Mouse (Mus musculus): Measurements from ENCODE around the gene Stum. TPM values are rescaled to one million over a fixed set of nuclear protein-coding genes. Genes with fewer than 3 reads are reported as not detected.
A peak's percentile ranks its signal among the peaks of the same experiment; 100 is the strongest.

The Stum gene
- polyA plus RNA-seq, 1 experiment from 2014 or later, result 0.07 TPM

GRCm38 (mm10) chr1:180434925-180435324 is 48.4 kb downstream of the Stum start:
- no peak overlapping the region for H3K4me3 ChIP-seq (ENCODE audit: low read depth, low read length)
- DNase-seq (ENCODE audit: low spot score) (peak; percentile 42), ATAC-seq (no peak)
- H3K27me3 ChIP-seq (replicated peaks; ENCODE audit: insufficient read depth, low read length), result no peaks in the 10 kb centered on the region
- 7% methylated on average over 9 of the region's 9 CpGs for WGBS
- no peak overlapping the region for H3K4me2 ChIP-seq (replicated peaks; ENCODE audit: low read depth, low read length)
- TF ChIP-seq CTCF (IDR thresholded peaks at IDR 0.05) (0 out of 2 replicates have a peak, but pooled peaks have one; percentile 11), EP300 (IDR thresholded peaks at IDR 0.05) (no peak)
- no peaks in the 10 kb centered on the region for H3K9me3 ChIP-seq (ENCODE audit: low read length)
- H3K36me3 ChIP-seq (ENCODE audit: insufficient read depth, low read length), result no peaks in the 10 kb centered on the region
- H3K4me1 ChIP-seq (ENCODE audit: insufficient read depth, low read depth, low read length), result no peaks in the 10 kb centered on the region
- H3K27ac ChIP-seq (ENCODE audit: low read length), result no peak overlapping the region
- H3K9ac ChIP-seq (replicated peaks; ENCODE audit: low read depth), result no peak overlapping the region

GRCm38 (mm10) chr1:180433796-180434566 is 49.3 kb downstream of the Stum start:
- peak; percentile 90 for ATAC-seq
- Histone ChIP-seq H3K9me3 (ENCODE audit: low read length) (no peaks in the 10 kb centered on the region), H3K9ac (replicated peaks; ENCODE audit: low read depth) (no peak overlapping the region), H3K27me3 (replicated peaks; ENCODE audit: insufficient read depth, low read length) (no peaks in the 10 kb centered on the region), H3K4me2 (replicated peaks; ENCODE audit: low read depth, low read length) (no peak overlapping the region), H3K4me3 (ENCODE audit: low read depth, low read length) (no peak overlapping the region), H3K27ac (ENCODE audit: low read length) (no peak overlapping the region), H3K4me1 (ENCODE audit: insufficient read depth, low read depth, low read length) (no peaks in the 10 kb centered on the region), H3K36me3 (ENCODE audit: insufficient read depth, low read length) (no peaks in the 10 kb centered on the region)
- WGBS, result 15% methylated on average over 7 of the region's 7 CpGs
- TF ChIP-seq CTCF (IDR thresholded peaks at IDR 0.05) (peak; percentile 97), EP300 (IDR thresholded peaks at IDR 0.05) (no peak)
- peak; percentile 94 for DNase-seq (ENCODE audit: low spot score)

GRCm38 (mm10) chr1:180433098-180433538 is 50.2 kb downstream of the Stum start:
- ATAC-seq (no peak), DNase-seq (ENCODE audit: low spot score) (no peak)
- H3K4me3 ChIP-seq (ENCODE audit: low read depth, low read length), result no peak overlapping the region
- no peak overlapping the region for H3K9ac ChIP-seq (replicated peaks; ENCODE audit: low read depth)
- H3K27ac ChIP-seq (ENCODE audit: low read length), result no peak overlapping the region
- 2% methylated on average over 16 of the region's 16 CpGs for WGBS
- 0 out of 2 replicates have a peak overlapping the region, but pooled peaks have one; percentile 4 for H3K4me2 ChIP-seq (replicated peaks; ENCODE audit: low read depth, low read length)
- TF ChIP-seq CTCF (IDR thresholded peaks at IDR 0.05) (no peak), EP300 (IDR thresholded peaks at IDR 0.05) (no peak)
- no peaks in the 10 kb centered on the region for H3K27me3 ChIP-seq (replicated peaks; ENCODE audit: insufficient read depth, low read length)
- H3K4me1 ChIP-seq (ENCODE audit: insufficient read depth, low read depth, low read length), result no peaks in the 10 kb centered on the region
- no peaks in the 10 kb centered on the region for H3K36me3 ChIP-seq (ENCODE audit: insufficient read depth, low read length)
- no peaks in the 10 kb centered on the region for H3K9me3 ChIP-seq (ENCODE audit: low read length)

- DNase-seq (ENCODE audit: low spot score) (peak; percentile 49), ATAC-seq (no peak)
- WGBS, result 60% methylated on average over 12 of the region's 12 CpGs
- Histone ChIP-seq H3K27ac (ENCODE audit: low read length) (no peak overlapping the region), H3K9ac (replicated peaks; ENCODE audit: low read depth) (no peak overlapping the region), H3K36me3 (ENCODE audit: insufficient read depth, low read length) (no peaks in the 10 kb centered on the region), H3K9me3 (ENCODE audit: low read length) (no peaks in the 10 kb centered on the region), H3K4me2 (replicated peaks; ENCODE audit: low read depth, low read length) (no peak overlapping the region), H3K27me3 (replicated peaks; ENCODE audit: insufficient read depth, low read length) (no peaks in the 10 kb centered on the region), H3K4me3 (ENCODE audit: low read depth, low read length) (no peak overlapping the region), H3K4me1 (ENCODE audit: insufficient read depth, low read depth, low read length) (no peaks in the 10 kb centered on the region)
- TF ChIP-seq EP300 (IDR thresholded peaks at IDR 0.05) (no peak), CTCF (IDR thresholded peaks at IDR 0.05) (peak; percentile 30)
Observed at GRCm38 (mm10) chr1:180431833-180432232, 51.5 kb downstream of the Stum start.

GRCm38 (mm10) chr1:180429819-180430218 is 53.5 kb downstream of the Stum start:
- ATAC-seq (no peak), DNase-seq (ENCODE audit: low spot score) (no peak)
- no peaks in the 10 kb centered on the region for H3K27me3 ChIP-seq (replicated peaks; ENCODE audit: insufficient read depth, low read length)
- no peak overlapping the region for H3K4me2 ChIP-seq (replicated peaks; ENCODE audit: low read depth, low read length)
- no peak for TF ChIP-seq EP300 (IDR thresholded peaks at IDR 0.05)
- no peak for TF ChIP-seq CTCF (IDR thresholded peaks at IDR 0.05)
- H3K9ac ChIP-seq (replicated peaks; ENCODE audit: low read depth), result no peak overlapping the region
- H3K27ac ChIP-seq (ENCODE audit: low read length), result no peak overlapping the region
- no peaks in the 10 kb centered on the region for H3K9me3 ChIP-seq (ENCODE audit: low read length)
- H3K4me3 ChIP-seq (ENCODE audit: low read depth, low read length), result no peak overlapping the region
- 47% methylated on average over 5 of the region's 5 CpGs for WGBS
- no peaks in the 10 kb centered on the region for H3K36me3 ChIP-seq (ENCODE audit: insufficient read depth, low read length)
- H3K4me1 ChIP-seq (ENCODE audit: insufficient read depth, low read depth, low read length), result no peaks in the 10 kb centered on the region

GRCm38 (mm10) chr1:180428871-180429270 is 54.4 kb downstream of the Stum start:
- 62% methylated on average over 8 of the region's 8 CpGs for WGBS

More at GRCm38 (mm10) chr1:180428871-180429270, 54.4 kb downstream of the Stum start:
- H3K36me3 ChIP-seq (ENCODE audit: insufficient read depth, low read length), result no peaks in the 10 kb centered on the region
- H3K4me1 ChIP-seq (ENCODE audit: insufficient read depth, low read depth, low read length), result no peaks in the 10 kb centered on the region
- H3K27ac ChIP-seq (ENCODE audit: low read length), result no peak overlapping the region
- no peak overlapping the region for H3K4me3 ChIP-seq (ENCODE audit: low read depth, low read length)
- TF ChIP-seq EP300 (IDR thresholded peaks at IDR 0.05) (no peak), CTCF (IDR thresholded peaks at IDR 0.05) (no peak)
- no peak overlapping the region for H3K9ac ChIP-seq (replicated peaks; ENCODE audit: low read depth)
- H3K4me2 ChIP-seq (replicated peaks; ENCODE audit: low read depth, low read length), result no peak overlapping the region
- ATAC-seq, result no peak
- no peaks in the 10 kb centered on the region for H3K27me3 ChIP-seq (replicated peaks; ENCODE audit: insufficient read depth, low read length)
- DNase-seq (ENCODE audit: low spot score), result no peak
- H3K9me3 ChIP-seq (ENCODE audit: low read length), result no peaks in the 10 kb centered on the region
